Mouse (Mus musculus) skeletal muscle tissue, adult 2 months (tissue): Measurements from ENCODE around the gene H2-Ke6.
A peak's percentile ranks its signal among the peaks of the same experiment; 100 is the strongest.
"Not testable (repeated sequence)": the region's sequence is repeated elsewhere in the genome, so short reads cannot be mapped to it uniquely, and the experiment has no call there.

Experiments used
- DNase-seq: peaks from one replicate; pipeline ENCODE4 v3.0.0-alpha.2; 2012; ENCODE audit warnings: low read depth, low spot score

Gene H2-Ke6

GRCm38 (mm10) chr17:34029890-34030595 lies 2.2 kb upstream of the H2-Ke6 start:
- DNase-seq, result no peak

- no peak for DNase-seq
Observed at GRCm38 (mm10) chr17:34029150-34029889, 1.5 kb upstream of the H2-Ke6 start.

- peak; percentile 13 for DNase-seq
Observed at GRCm38 (mm10) chr17:34028501-34029149, 765 bp upstream of the H2-Ke6 start.

- peak; percentile 18 for DNase-seq
Observed at GRCm38 (mm10) chr17:34026917-34027655, 774 bp downstream of the H2-Ke6 start.

GRCm38 (mm10) chr17:34026221-34026620 lies 1.6 kb downstream of the H2-Ke6 start:
- no peak for DNase-seq

GRCm38 (mm10) chr17:34025756-34026151 lies 2.1 kb downstream of the H2-Ke6 start:
- no peak for DNase-seq

- DNase-seq, result no peak
Observed at GRCm38 (mm10) chr17:34024861-34025755, 2.8 kb downstream of the H2-Ke6 start.

GRCm38 (mm10) chr17:34024317-34024821 lies 3.5 kb downstream of the H2-Ke6 start, which contains the start of gene Ring1:
Gene Ring1 (minus strand): TSS chr17:34024680.
- peak; percentile 68 for DNase-seq

GRCm38 (mm10) chr17:34023678-34024077 lies 4.2 kb downstream of the H2-Ke6 start:
- no peak for DNase-seq

- no peak for DNase-seq
Observed at GRCm38 (mm10) chr17:34022987-34023386, 4.9 kb downstream of the H2-Ke6 start.

GRCm38 (mm10) chr17:34022414-34022783 lies 5.5 kb downstream of the H2-Ke6 start:
- DNase-seq, result no peak

- no peak for DNase-seq
Observed at GRCm38 (mm10) chr17:34021539-34022413, 6.1 kb downstream of the H2-Ke6 start.

GRCm38 (mm10) chr17:34013436-34013835 lies 14.4 kb downstream of the H2-Ke6 start:
- DNase-seq, result no peak

GRCm38 (mm10) chr17:34010156-34010555 lies 17.7 kb downstream of the H2-Ke6 start:
- no peak for DNase-seq

GRCm38 (mm10) chr17:34006570-34006969 lies 21.3 kb downstream of the H2-Ke6 start:
- no peak for DNase-seq

GRCm38 (mm10) chr17:34003426-34003825 lies 24.4 kb downstream of the H2-Ke6 start:
- no peak for DNase-seq

GRCm38 (mm10) chr17:34000796-34001195 lies 27.1 kb downstream of the H2-Ke6 start:
- DNase-seq, result not testable (repeated sequence)

- peak; percentile 94 for DNase-seq
Observed at GRCm38 (mm10) chr17:34000150-34000537, 27.7 kb downstream of the H2-Ke6 start, which contains the start of gene H2-K1. Gene H2-K1 (minus strand): TSS chr17:34000347.

GRCm38 (mm10) chr17:33999341-34000149 lies 28.3 kb downstream of the H2-Ke6 start:
- DNase-seq, result no peak
